Mouse (Mus musculus): ENCODE results near the gene Ube2d2b. TPM values are rescaled to one million over a fixed set of nuclear protein-coding genes. Genes with fewer than 3 reads are reported as not detected.

Gene Ube2d2b
- polyA plus RNA-seq, 1 experiment from 2014 or later = 0.35 TPM

GRCm38 (mm10) chr5:107814651-107815050 is 15.2 kb upstream of the Ube2d2b start:
- Histone ChIP-seq H3K27ac (no peak overlapping the region), H3K27me3 (no peaks in the 10 kb centered on the region), H3K36me3 (peaks cover 29% of the 10 kb centered on the region), H3K4me2 (replicated peaks) (no peak overlapping the region), H3K9me3 (no peaks in the 10 kb centered on the region), H3K4me1 (no peaks in the 10 kb centered on the region), H3K9ac (no peak overlapping the region), H3K4me3 (no peak overlapping the region)
- no peak for ATAC-seq (ENCODE audit: insufficient number of reproducible peaks, insufficient read depth, low FRiP score, low TSS enrichment)
- WGBS = 85% methylated on average over 2 of the region's 2 CpGs

GRCm38 (mm10) chr5:107822521-107822920 is 7.4 kb upstream of the Ube2d2b start:
- Histone ChIP-seq H3K9ac (no peak overlapping the region), H3K4me2 (replicated peaks) (no peak overlapping the region), H3K9me3 (no peaks in the 10 kb centered on the region), H3K36me3 (0 out of 2 replicates have a peak, but pooled peaks cover 3% of the 10 kb centered on the region), H3K4me3 (no peak overlapping the region), H3K27ac (no peak overlapping the region), H3K27me3 (no peaks in the 10 kb centered on the region), H3K4me1 (no peaks in the 10 kb centered on the region)
- WGBS = 97% methylated on average over 1 of the region's 1 CpGs
- no peak for ATAC-seq (ENCODE audit: insufficient number of reproducible peaks, insufficient read depth, low FRiP score, low TSS enrichment)

- WGBS = 91% methylated on average over 3 of the region's 3 CpGs
- Histone ChIP-seq H3K9me3 (peaks cover 5% of the 10 kb centered on the region; the same call in 1 of the 2 replicates), H3K36me3 (peaks cover 11% of the 10 kb centered on the region), H3K4me3 (no peak overlapping the region), H3K4me1 (no peaks in the 10 kb centered on the region), H3K27ac (no peak overlapping the region), H3K27me3 (no peaks in the 10 kb centered on the region), H3K9ac (no peak overlapping the region), H3K4me2 (replicated peaks) (no peak overlapping the region)
- ATAC-seq (ENCODE audit: insufficient number of reproducible peaks, insufficient read depth, low FRiP score, low TSS enrichment) = no peak
Observed at GRCm38 (mm10) chr5:107831351-107831750, 1.5 kb downstream of the Ube2d2b start.

GRCm38 (mm10) chr5:107834287-107834686 is 4.4 kb downstream of the Ube2d2b start:
- Histone ChIP-seq H3K27me3 (no peaks in the 10 kb centered on the region), H3K27ac (no peak overlapping the region), H3K4me3 (no peak overlapping the region), H3K4me1 (no peaks in the 10 kb centered on the region), H3K9me3 (peaks cover 5% of the 10 kb centered on the region; the same call in 1 of the 2 replicates), H3K9ac (no peak overlapping the region), H3K4me2 (replicated peaks) (no peak overlapping the region), H3K36me3 (peaks cover 15% of the 10 kb centered on the region)
- ATAC-seq (ENCODE audit: insufficient number of reproducible peaks, insufficient read depth, low FRiP score, low TSS enrichment) = no peak
- WGBS = 76% methylated on average over 1 of the region's 1 CpGs

GRCm38 (mm10) chr5:107838891-107839644 is 9.2 kb downstream of the Ube2d2b start:
- Histone ChIP-seq H3K9ac (no peak overlapping the region), H3K4me1 (no peaks in the 10 kb centered on the region), H3K4me2 (replicated peaks) (no peak overlapping the region), H3K36me3 (peaks cover 10% of the 10 kb centered on the region; the same call in 1 of the 2 replicates), H3K9me3 (no peaks in the 10 kb centered on the region), H3K4me3 (no peak overlapping the region), H3K27me3 (no peaks in the 10 kb centered on the region), H3K27ac (no peak overlapping the region)
- ATAC-seq (ENCODE audit: insufficient number of reproducible peaks, insufficient read depth, low FRiP score, low TSS enrichment) = no peak
- 64% methylated on average over 3 of the region's 3 CpGs for WGBS

- no peak for ATAC-seq (ENCODE audit: insufficient number of reproducible peaks, insufficient read depth, low FRiP score, low TSS enrichment)
- peaks cover 10% of the 10 kb centered on the region; the same call in 1 of the 2 replicates for H3K36me3 ChIP-seq
- WGBS = 95% methylated on average over 5 of the region's 5 CpGs
Observed at GRCm38 (mm10) chr5:107840549-107841238, 10.8 kb downstream of the Ube2d2b start.

GRCm38 (mm10) chr5:107847349-107847748 is 17.4 kb downstream of the Ube2d2b start:
- Histone ChIP-seq H3K4me3 (no peak overlapping the region), H3K27ac (no peak overlapping the region), H3K9ac (no peak overlapping the region), H3K27me3 (no peaks in the 10 kb centered on the region), H3K9me3 (no peaks in the 10 kb centered on the region), H3K4me1 (no peaks in the 10 kb centered on the region), H3K36me3 (no peaks in the 10 kb centered on the region), H3K4me2 (replicated peaks) (no peak overlapping the region)
- ATAC-seq (ENCODE audit: insufficient number of reproducible peaks, insufficient read depth, low FRiP score, low TSS enrichment) = no peak
- WGBS = 86% methylated on average over 5 of the region's 5 CpGs

More at GRCm38 (mm10) chr5:107840549-107841238, 10.8 kb downstream of the Ube2d2b start:
- Histone ChIP-seq H3K9ac (no peak overlapping the region), H3K4me3 (no peak overlapping the region), H3K27ac (no peak overlapping the region), H3K27me3 (no peaks in the 10 kb centered on the region), H3K9me3 (no peaks in the 10 kb centered on the region), H3K4me2 (replicated peaks) (no peak overlapping the region), H3K4me1 (no peaks in the 10 kb centered on the region)

GRCm38 (mm10) chr5:107847817-107848216 is 17.9 kb downstream of the Ube2d2b start:
- Histone ChIP-seq H3K36me3 (no peaks in the 10 kb centered on the region), H3K27ac (no peak overlapping the region), H3K9ac (no peak overlapping the region), H3K4me2 (replicated peaks) (no peak overlapping the region), H3K4me3 (no peak overlapping the region), H3K27me3 (no peaks in the 10 kb centered on the region), H3K4me1 (no peaks in the 10 kb centered on the region), H3K9me3 (no peaks in the 10 kb centered on the region)
- ATAC-seq (ENCODE audit: insufficient number of reproducible peaks, insufficient read depth, low FRiP score, low TSS enrichment) = no peak
- WGBS = 81% methylated on average over 2 of the region's 2 CpGs

GRCm38 (mm10) chr5:107848964-107849363 is 19.1 kb downstream of the Ube2d2b start:
- peaks cover 2% of the 10 kb centered on the region; the same call in 1 of the 2 replicates for H3K4me1 ChIP-seq
- H3K27ac ChIP-seq = no peak overlapping the region
- H3K4me3 ChIP-seq = no peak overlapping the region
- ATAC-seq (ENCODE audit: insufficient number of reproducible peaks, insufficient read depth, low FRiP score, low TSS enrichment) = no peak
- no peaks in the 10 kb centered on the region for H3K36me3 ChIP-seq
- 92% methylated on average over 4 of the region's 4 CpGs for WGBS
- no peaks in the 10 kb centered on the region for H3K27me3 ChIP-seq
- no peaks in the 10 kb centered on the region for H3K9me3 ChIP-seq
- no peak overlapping the region for H3K9ac ChIP-seq
- H3K4me2 ChIP-seq (replicated peaks) = no peak overlapping the region

GRCm38 (mm10) chr5:107853807-107854206 is 23.9 kb downstream of the Ube2d2b start:
- Histone ChIP-seq H3K36me3 (no peaks in the 10 kb centered on the region), H3K4me2 (replicated peaks) (no peak overlapping the region), H3K27ac (no peak overlapping the region), H3K27me3 (no peaks in the 10 kb centered on the region), H3K4me1 (peaks cover 7% of the 10 kb centered on the region; the same call in 1 of the 2 replicates), H3K4me3 (no peak overlapping the region), H3K9me3 (no peaks in the 10 kb centered on the region), H3K9ac (no peak overlapping the region)
- no peak for ATAC-seq (ENCODE audit: insufficient number of reproducible peaks, insufficient read depth, low FRiP score, low TSS enrichment)
- WGBS = 27% methylated on average over 6 of the region's 6 CpGs

GRCm38 (mm10) chr5:107854556-107854955 is 24.7 kb downstream of the Ube2d2b start:
- no peak overlapping the region for H3K9ac ChIP-seq
- no peaks in the 10 kb centered on the region for H3K36me3 ChIP-seq
- H3K9me3 ChIP-seq = no peaks in the 10 kb centered on the region
- H3K4me2 ChIP-seq (replicated peaks) = no peak overlapping the region
- H3K4me1 ChIP-seq = peaks cover 7% of the 10 kb centered on the region; the same call in 1 of the 2 replicates
- ATAC-seq (ENCODE audit: insufficient number of reproducible peaks, insufficient read depth, low FRiP score, low TSS enrichment) = no peak
- WGBS = 72% methylated on average over 3 of the region's 3 CpGs
- no peaks in the 10 kb centered on the region for H3K27me3 ChIP-seq
- no peak overlapping the region for H3K4me3 ChIP-seq
- no peak overlapping the region for H3K27ac ChIP-seq

- Histone ChIP-seq H3K36me3 (no peaks in the 10 kb centered on the region), H3K27me3 (no peaks in the 10 kb centered on the region), H3K4me3 (no peak overlapping the region), H3K9me3 (no peaks in the 10 kb centered on the region), H3K9ac (no peak overlapping the region), H3K27ac (no peak overlapping the region), H3K4me2 (replicated peaks) (no peak overlapping the region), H3K4me1 (peaks cover 7% of the 10 kb centered on the region; the same call in 1 of the 2 replicates)
- no peak for ATAC-seq (ENCODE audit: insufficient number of reproducible peaks, insufficient read depth, low FRiP score, low TSS enrichment)
- WGBS = 86% methylated on average over 2 of the region's 2 CpGs
Observed at GRCm38 (mm10) chr5:107855546-107855945, 25.6 kb downstream of the Ube2d2b start.
